Mouse (Mus musculus) kidney, adult 8-10 months (tissue): Measurements from ENCODE around the gene Ntm.

Experiments used
- DNase-seq, 2 experiments: peaks; one replicate each; pipeline ENCODE4 v3.0.0; 2022

The Ntm gene

GRCm38 (mm10) chr9:29390796-29391517 lies 572.0 kb downstream of the Ntm start:
- no peak for DNase-seq

GRCm38 (mm10) chr9:29389224-29389623 lies 573.7 kb downstream of the Ntm start:
- no peak for DNase-seq

GRCm38 (mm10) chr9:29387136-29387535 lies 575.8 kb downstream of the Ntm start:
- DNase-seq = no peak

DNA sequence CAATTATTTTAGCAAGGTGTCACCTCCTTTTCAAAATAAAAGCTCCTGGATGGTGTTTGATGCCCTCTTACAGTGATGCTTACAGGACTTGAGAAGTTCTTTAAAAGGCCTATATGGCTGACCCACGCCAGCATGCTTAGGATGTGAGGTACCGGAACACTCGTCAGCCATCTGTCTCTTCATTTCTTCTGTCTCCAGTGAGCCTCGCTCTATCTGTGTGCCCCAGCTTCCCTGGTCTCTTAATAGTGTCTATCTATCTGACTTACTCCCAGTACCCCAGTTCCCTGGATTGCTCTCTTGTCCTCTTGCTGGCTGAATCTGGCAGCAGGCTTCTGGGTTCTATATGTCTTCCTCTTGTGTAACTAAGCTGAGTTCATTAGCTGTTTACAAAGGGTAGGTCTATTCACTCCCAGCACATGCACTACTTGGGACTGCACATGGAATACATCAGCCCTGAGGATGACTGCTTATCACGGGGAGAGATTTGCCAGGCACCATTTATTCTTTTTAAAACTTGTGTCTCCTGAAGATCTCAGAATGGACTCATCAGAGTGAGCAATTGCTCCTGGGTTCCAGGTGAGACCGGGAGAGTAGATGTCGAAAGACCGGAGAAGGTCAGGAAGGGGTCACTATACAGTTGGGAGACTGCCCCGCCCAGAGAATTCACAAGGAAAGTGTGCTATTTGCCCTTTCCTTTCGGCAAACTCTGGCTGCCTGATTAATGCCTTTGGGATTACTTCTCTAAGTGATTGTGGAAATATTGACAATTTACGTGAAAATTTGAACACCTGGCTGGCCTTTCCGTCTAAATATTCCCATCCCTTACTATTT lies 585.6 kb downstream of the Ntm start:
- no peak for DNase-seq

- DNase-seq = no peak
These were observed 591.6 kb downstream of the Ntm start for GRCm38 (mm10) chr9:29371341-29371740.

DNA sequence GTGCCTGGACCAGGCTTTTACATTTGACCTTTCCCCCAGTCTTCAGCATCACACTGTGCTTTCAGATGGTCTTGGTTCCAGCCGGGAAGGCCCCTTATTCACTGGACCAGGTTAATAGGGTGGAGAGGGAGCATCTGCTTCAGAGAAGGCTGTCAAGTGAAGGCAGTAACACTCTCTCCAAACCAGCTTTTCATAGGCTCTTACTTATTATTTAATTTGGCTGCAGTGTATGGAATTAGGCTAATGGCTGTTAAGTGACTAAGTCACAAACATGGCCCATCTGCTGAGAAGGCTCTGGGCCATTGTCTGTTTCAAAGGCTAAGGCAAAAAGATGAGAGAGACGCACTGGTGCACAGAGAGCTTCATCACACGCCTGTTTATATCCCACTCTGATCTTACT lies 593.3 kb downstream of the Ntm start:
- no peak for DNase-seq

DNA sequence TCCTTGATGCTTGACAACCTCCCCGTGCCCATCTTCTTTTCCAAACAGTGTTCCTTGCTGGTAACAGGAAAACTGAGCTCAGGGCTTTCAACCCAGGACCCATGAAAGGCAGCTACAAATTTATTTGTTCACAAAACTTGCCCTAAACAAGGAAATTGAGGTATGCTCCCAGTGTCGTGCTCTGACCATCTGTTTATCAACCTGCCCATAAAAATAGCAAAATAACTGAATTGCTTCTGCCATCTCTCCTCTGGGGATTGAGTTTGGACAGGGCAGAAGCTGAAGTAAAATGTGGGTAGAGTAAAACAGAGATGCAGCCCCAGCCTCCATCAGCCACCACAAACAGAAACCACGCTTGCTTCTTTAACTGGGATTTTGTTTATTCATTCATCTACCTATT lies 594.6 kb downstream of the Ntm start:
- no peak for DNase-seq

GRCm38 (mm10) chr9:29357796-29358195 lies 605.1 kb downstream of the Ntm start:
- DNase-seq = no peak

GRCm38 (mm10) chr9:29342303-29342702 lies 620.6 kb downstream of the Ntm start:
- DNase-seq = no peak

GRCm38 (mm10) chr9:29341292-29341691 lies 621.6 kb downstream of the Ntm start:
- no peak for DNase-seq

GRCm38 (mm10) chr9:29335671-29336070 lies 627.3 kb downstream of the Ntm start:
- peak; percentile 3 to 11 for DNase-seq

- peak; percentile 23 to 66 for DNase-seq
These were observed 630.4 kb downstream of the Ntm start for GRCm38 (mm10) chr9:29332296-29333090.

GRCm38 (mm10) chr9:29330486-29330885 lies 632.5 kb downstream of the Ntm start:
- DNase-seq = no peak

DNA sequence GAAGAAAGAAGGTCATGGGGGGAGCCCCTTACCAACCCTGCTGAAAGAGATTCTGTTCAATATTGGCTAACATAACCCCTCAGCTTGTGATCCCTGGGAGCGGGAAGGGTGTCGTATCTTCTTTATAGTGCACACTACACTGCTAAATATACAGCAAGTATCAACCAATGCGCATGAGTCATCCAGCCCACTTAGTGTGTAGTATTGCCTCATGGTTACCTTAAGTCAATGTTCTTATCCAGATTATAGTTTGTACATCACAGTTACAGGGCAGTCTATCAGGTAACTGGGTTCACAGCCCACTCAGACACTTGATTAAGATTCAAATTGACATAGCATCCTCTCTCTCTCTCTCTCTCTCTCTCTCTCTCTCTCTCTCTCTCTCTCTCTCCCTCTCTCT lies 636.7 kb downstream of the Ntm start:
- DNase-seq = no peak

- no peak for DNase-seq
These were observed 637.8 kb downstream of the Ntm start for GRCm38 (mm10) chr9:29325137-29325536.

- no peak for DNase-seq
These were observed 643.7 kb downstream of the Ntm start for GRCm38 (mm10) chr9:29319197-29319596.

GRCm38 (mm10) chr9:29318676-29319162 lies 644.2 kb downstream of the Ntm start:
- no peak for DNase-seq

GRCm38 (mm10) chr9:29317623-29318022 lies 645.3 kb downstream of the Ntm start:
- DNase-seq = no peak

GRCm38 (mm10) chr9:29315842-29316241 lies 647.1 kb downstream of the Ntm start:
- no peak for DNase-seq

DNA sequence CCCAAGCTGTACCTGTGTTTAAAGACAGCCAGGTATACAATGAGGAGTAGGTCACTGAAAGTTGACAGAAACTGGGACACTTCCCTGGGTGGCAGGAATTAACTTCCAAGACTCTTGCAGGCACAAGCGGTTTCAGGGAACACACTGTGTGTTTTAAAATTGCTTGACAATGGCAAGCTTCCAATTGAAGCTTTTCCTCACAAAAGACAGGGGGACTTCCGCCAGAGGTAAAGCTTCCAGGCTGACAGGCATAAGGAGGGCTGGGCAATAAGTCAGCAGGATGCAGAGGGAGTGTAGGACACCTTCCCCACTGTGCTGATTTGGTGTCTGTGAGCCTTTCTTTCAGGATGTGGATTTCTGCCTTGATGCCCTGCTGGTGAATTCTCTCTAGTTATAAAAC lies 656.0 kb downstream of the Ntm start:
- no peak for DNase-seq

DNA sequence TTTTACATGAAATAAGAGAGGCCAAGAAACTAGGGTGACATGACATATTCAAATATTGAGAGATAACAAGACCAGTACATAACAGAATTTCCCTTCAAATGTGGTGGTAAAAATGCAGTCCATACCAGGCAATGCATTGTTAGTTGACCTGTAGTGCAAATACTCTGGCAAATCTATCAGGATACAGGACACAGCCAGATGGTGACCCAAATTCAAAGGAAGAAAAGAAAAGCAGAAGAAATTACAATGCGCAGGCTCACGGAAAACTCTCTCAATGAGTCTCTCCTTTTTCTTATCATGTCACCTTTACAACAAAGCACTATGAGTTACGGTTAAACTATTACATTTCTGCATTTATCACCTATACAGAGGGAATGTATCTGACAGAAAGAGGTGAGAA lies 664.6 kb downstream of the Ntm start:
- DNase-seq = no peak

GRCm38 (mm10) chr9:29296752-29297151 lies 666.2 kb downstream of the Ntm start:
- DNase-seq = no peak

- DNase-seq = no peak
These were observed 674.8 kb downstream of the Ntm start for GRCm38 (mm10) chr9:29288003-29288704.
